Mouse (Mus musculus) myocyte (in vitro differentiated cells): ENCODE data around the gene Ttc7. TPM values are rescaled to one million over a fixed set of nuclear protein-coding genes. Genes with fewer than 3 reads are reported as not detected.

Source experiments
- H3K27me3 ChIP-seq: one replicate; pipeline ENCODE4 v1.6.1; 2011; ENCODE audit not compliant: control insufficient read depth, insufficient read depth, insufficient read length
- H3K36me3 ChIP-seq: one replicate; pipeline ENCODE4 v1.6.1; 2011; ENCODE audit not compliant: control insufficient read depth, insufficient read depth
- H3K4me2 ChIP-seq: one replicate; pipeline ENCODE4 v1.6.1; 2011; ENCODE audit warnings: low read depth, control low read depth
- H3K4me3 ChIP-seq: one replicate; pipeline ENCODE4 v1.5.1; 2011; ENCODE audit warnings: mild to moderate bottlenecking, control low read depth, moderate library complexity
- H3K79me2 ChIP-seq: one replicate; pipeline ENCODE4 v1.6.1; 2011; ENCODE audit not compliant: control insufficient read depth, insufficient read depth
- H3ac ChIP-seq: one replicate; pipeline ENCODE4 v1.6.1; 2011; ENCODE audit not compliant: control insufficient read depth, insufficient read length
- CEBPB ChIP-seq: IDR thresholded peaks from 2 replicates; pipeline ENCODE4 v1.6.1; 2011; ENCODE audit warnings: mild to moderate bottlenecking, moderate library complexity; ENCODE audit not compliant: poor library complexity, insufficient read depth, severe bottlenecking
- E2F4 ChIP-seq: IDR thresholded peaks from one replicate; pipeline ENCODE4 v1.6.1; 2011; ENCODE audit warnings: mild to moderate bottlenecking, control low read depth, moderate library complexity; ENCODE audit not compliant: insufficient read depth
- MAX ChIP-seq: IDR thresholded peaks from one replicate; pipeline ENCODE4 v1.6.1; 2011; ENCODE audit warnings: low read depth, mild to moderate bottlenecking, control low read depth
- MYOD1 ChIP-seq, 3 experiments: IDR thresholded peaks; one replicate each; pipeline ENCODE4 v1.6.1; 2011; ENCODE audit warnings: control low read depth in 2 of 3, low read depth in 2 of 3, mild to moderate bottlenecking in 2 of 3, moderate library complexity in 1 of 3; ENCODE audit not compliant: insufficient read length in 2 of 3, control insufficient read depth in 1 of 3
- MYOG ChIP-seq, 3 experiments: IDR thresholded peaks; one replicate each; pipeline ENCODE4 v1.6.1; 2011; ENCODE audit warnings: control low read depth in 2 of 3, low read depth in 2 of 3, mild to moderate bottlenecking in 2 of 3; ENCODE audit not compliant: insufficient read length in 2 of 3, control insufficient read depth in 1 of 3, insufficient read depth in 1 of 3
- POLR2A ChIP-seq: IDR thresholded peaks from one replicate; pipeline ENCODE4 v1.6.1; 2011; ENCODE audit warnings: low read depth, mild to moderate bottlenecking, control low read depth, moderate library complexity; ENCODE audit not compliant: insufficient read length
- POLR2AphosphoS2 ChIP-seq: IDR thresholded peaks from one replicate; pipeline ENCODE4 v1.6.1; 2011; ENCODE audit warnings: low read depth, control low read depth; ENCODE audit not compliant: insufficient read length
- REST ChIP-seq: IDR thresholded peaks from one replicate; pipeline ENCODE4 v1.6.1; 2011; ENCODE audit warnings: mild to moderate bottlenecking, control low read depth, moderate library complexity; ENCODE audit not compliant: insufficient read depth, insufficient read length
- SRF ChIP-seq: IDR thresholded peaks from one replicate; pipeline ENCODE4 v1.6.1; 2011; ENCODE audit warnings: low read depth; ENCODE audit not compliant: control insufficient read depth, insufficient read length
- TCF12 ChIP-seq: IDR thresholded peaks from one replicate; pipeline ENCODE4 v1.6.1; 2011; ENCODE audit warnings: mild to moderate bottlenecking, control low read depth; ENCODE audit not compliant: poor library complexity, insufficient read depth, severe bottlenecking
- TCF3 ChIP-seq: IDR thresholded peaks from one replicate; pipeline ENCODE4 v1.6.1; 2011; ENCODE audit warnings: low read depth, control low read depth; ENCODE audit not compliant: insufficient read length
- USF1 ChIP-seq: IDR thresholded peaks from one replicate; pipeline ENCODE4 v1.6.1; 2011; ENCODE audit warnings: low read depth, mild to moderate bottlenecking, control low read depth, moderate library complexity
- polyA plus RNA-seq: library from polyadenylated mRNA; unstranded; fragments of >200 nt; fragmentation: generic; extraction: Trizol; gene quantifications from one replicate; pipeline ENCODE4 v1.2.1, GENCODE M21; 2012; ENCODE audit warnings: missing spikeins

Gene Ttc7
- polyA plus RNA-seq, 1 experiment = 15.2 TPM

DNA sequence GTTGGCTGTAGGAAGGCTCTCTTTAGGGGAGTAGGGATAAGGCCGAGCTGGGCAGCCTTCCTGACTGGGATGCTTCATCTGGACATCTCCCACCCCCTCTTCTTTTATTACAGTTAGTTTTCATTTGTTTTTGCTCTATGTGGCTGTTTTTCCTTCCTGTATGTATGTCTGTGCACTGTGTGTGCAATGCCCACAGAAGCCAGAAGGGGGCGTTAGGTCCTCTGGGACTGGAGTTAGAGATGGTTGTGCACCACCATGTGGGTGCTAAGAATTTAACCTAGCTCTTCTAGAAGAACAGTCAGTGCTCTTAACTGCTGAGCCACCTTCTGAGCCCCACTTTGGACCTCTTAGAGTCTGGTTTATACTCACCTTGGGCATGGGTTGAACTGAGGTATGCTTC is 53.0 kb downstream of the Ttc7 start:
- Histone ChIP-seq H3K4me2 (no peak overlapping the region), H3ac (no peak overlapping the region), H3K79me2 (no peaks in the 10 kb centered on the region), H3K27me3 (no peaks in the 10 kb centered on the region), H3K4me3 (no peak overlapping the region), H3K36me3 (no peaks in the 10 kb centered on the region)
- TF ChIP-seq TCF3 (no peak), REST (no peak), MYOG (IDR thresholded peaks at IDR 0.05; ENCODE audit: control insufficient read depth in 1 of 3, insufficient read depth in 1 of 3, insufficient read length in 2 of 3, low read depth in 2 of 3) (no peak), MAX (no peak), E2F4 (no peak), CEBPB (no peak), MYOD1 (IDR thresholded peaks at IDR 0.05; ENCODE audit: control insufficient read depth in 1 of 3, insufficient read length in 2 of 3, low read depth in 2 of 3) (no peak), POLR2A (no peak), POLR2AphosphoS2 (no peak)

- no peaks in the 10 kb centered on the region for H3K27me3 ChIP-seq
- TF ChIP-seq SRF = no peak
- no peak for TF ChIP-seq CEBPB
- TF ChIP-seq POLR2A = no peak
- TF ChIP-seq POLR2AphosphoS2 = no peak
- no peak for TF ChIP-seq MYOD1 (IDR thresholded peaks at IDR 0.05; ENCODE audit: control insufficient read depth in 1 of 3, insufficient read length in 2 of 3, low read depth in 2 of 3)
- no peak for TF ChIP-seq TCF3
- no peak for TF ChIP-seq MYOG (IDR thresholded peaks at IDR 0.05; ENCODE audit: control insufficient read depth in 1 of 3, insufficient read depth in 1 of 3, insufficient read length in 2 of 3, low read depth in 2 of 3)
- no peak for TF ChIP-seq MAX
- TF ChIP-seq USF1 = no peak
- no peak for TF ChIP-seq TCF12
- TF ChIP-seq REST = no peak
- TF ChIP-seq E2F4 = no peak
- H3K36me3 ChIP-seq = no peaks in the 10 kb centered on the region
- no peak overlapping the region for H3K4me3 ChIP-seq
- no peak overlapping the region for H3ac ChIP-seq
- no peaks in the 10 kb centered on the region for H3K79me2 ChIP-seq
- no peak overlapping the region for H3K4me2 ChIP-seq
Measured at GRCm38 (mm10) chr17:87336910-87337309, 54.2 kb downstream of the Ttc7 start.

DNA sequence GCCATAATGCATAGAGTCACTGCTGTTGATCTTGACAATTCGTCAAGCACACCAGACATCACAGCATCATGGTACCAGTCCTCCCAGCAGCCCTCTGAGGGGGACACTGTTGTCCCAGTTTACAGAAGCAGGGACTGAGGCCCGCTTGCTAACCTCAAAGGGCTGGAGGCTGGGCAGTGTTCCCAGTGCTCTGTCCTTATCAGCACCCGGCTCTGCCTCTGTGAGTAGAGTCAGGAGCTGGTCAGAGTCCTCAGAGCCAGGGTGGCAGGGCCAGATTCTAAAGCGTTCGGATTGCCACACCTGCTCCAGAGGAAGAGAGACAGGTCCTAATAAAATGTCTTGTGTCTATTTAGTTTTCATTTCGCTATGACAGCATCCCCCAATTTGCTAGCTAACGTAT is 55.0 kb downstream of the Ttc7 start:
- peaks cover 3% of the 10 kb centered on the region for H3K36me3 ChIP-seq
- no peaks in the 10 kb centered on the region for H3K27me3 ChIP-seq
- TF ChIP-seq MYOD1 (IDR thresholded peaks at IDR 0.05; ENCODE audit: control insufficient read depth in 1 of 3, insufficient read length in 2 of 3, low read depth in 2 of 3) (no peak), MAX (no peak), CEBPB (no peak), E2F4 (no peak), POLR2A (no peak), POLR2AphosphoS2 (no peak), TCF12 (no peak), REST (no peak), TCF3 (no peak), USF1 (no peak), MYOG (IDR thresholded peaks at IDR 0.05; ENCODE audit: control insufficient read depth in 1 of 3, insufficient read depth in 1 of 3, insufficient read length in 2 of 3, low read depth in 2 of 3) (no peak)
- no peaks in the 10 kb centered on the region for H3K79me2 ChIP-seq
- no peak overlapping the region for H3K4me2 ChIP-seq
- H3ac ChIP-seq = no peak overlapping the region
- no peak overlapping the region for H3K4me3 ChIP-seq

DNA sequence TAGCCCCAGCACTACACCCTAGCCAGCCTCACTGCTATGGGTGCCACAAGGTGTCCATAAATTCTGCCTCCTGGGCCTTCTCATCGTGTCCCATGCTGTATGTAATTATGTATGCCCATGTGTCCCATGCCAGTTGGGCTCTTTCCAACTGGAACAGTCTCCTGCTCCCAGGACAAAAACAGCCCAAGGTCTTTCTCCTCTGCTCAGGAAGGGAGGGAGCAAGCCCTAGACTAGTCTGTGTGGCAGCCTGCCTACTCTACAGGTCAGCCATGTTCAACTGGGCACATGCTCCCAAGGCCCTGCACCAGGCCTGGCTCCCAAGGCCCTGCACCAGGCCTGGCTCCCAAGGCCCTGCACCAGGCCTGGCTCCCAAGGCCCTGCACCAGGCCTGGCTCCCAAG is 56.4 kb downstream of the Ttc7 start:
- TF ChIP-seq POLR2A (no peak), POLR2AphosphoS2 (no peak), TCF3 (no peak), CEBPB (no peak), TCF12 (no peak), MYOG (IDR thresholded peaks at IDR 0.05; ENCODE audit: control insufficient read depth in 1 of 3, insufficient read depth in 1 of 3, insufficient read length in 2 of 3, low read depth in 2 of 3) (no peak), MAX (no peak), SRF (no peak), USF1 (no peak), E2F4 (no peak), MYOD1 (IDR thresholded peaks at IDR 0.05; ENCODE audit: control insufficient read depth in 1 of 3, insufficient read length in 2 of 3, low read depth in 2 of 3) (no peak), REST (no peak)
- no peak overlapping the region for H3K4me3 ChIP-seq
- no peaks in the 10 kb centered on the region for H3K27me3 ChIP-seq
- no peak overlapping the region for H3ac ChIP-seq
- peaks cover 3% of the 10 kb centered on the region for H3K36me3 ChIP-seq
- no peaks in the 10 kb centered on the region for H3K79me2 ChIP-seq
- H3K4me2 ChIP-seq = no peak overlapping the region

GRCm38 (mm10) chr17:87343060-87343703 is 60.5 kb downstream of the Ttc7 start:
- Histone ChIP-seq H3K36me3 (peaks cover 3% of the 10 kb centered on the region), H3ac (no peak overlapping the region), H3K4me2 (no peak overlapping the region), H3K4me3 (no peak overlapping the region), H3K79me2 (no peaks in the 10 kb centered on the region), H3K27me3 (no peaks in the 10 kb centered on the region)
- TF ChIP-seq MAX = no peak
- TF ChIP-seq CEBPB = no peak
- no peak for TF ChIP-seq TCF12
- TF ChIP-seq REST = no peak
- no peak for TF ChIP-seq POLR2A
- TF ChIP-seq POLR2AphosphoS2 = no peak
- TF ChIP-seq E2F4 = no peak
- TF ChIP-seq USF1 = no peak
- no peak for TF ChIP-seq SRF
- no peak for TF ChIP-seq MYOD1 (IDR thresholded peaks at IDR 0.05; ENCODE audit: control insufficient read depth in 1 of 3, insufficient read length in 2 of 3, low read depth in 2 of 3)
- no peak for TF ChIP-seq TCF3
- no peak for TF ChIP-seq MYOG (IDR thresholded peaks at IDR 0.05; ENCODE audit: control insufficient read depth in 1 of 3, insufficient read depth in 1 of 3, insufficient read length in 2 of 3, low read depth in 2 of 3)
